Mouse (Mus musculus) embryonic fibroblast, embryonic 13.5 days (primary cell): ENCODE data around the gene Olfr1362.

Source experiments
- CTCF ChIP-seq: IDR thresholded peaks from 2 replicates; pipeline ENCODE4 v1.5.1; 2011; ENCODE audit warnings: mild to moderate bottlenecking, control low read depth, low read length, moderate library complexity, borderline replicate concordance; ENCODE audit not compliant: insufficient read depth
- POLR2A ChIP-seq: IDR thresholded peaks from 2 replicates; pipeline ENCODE4 v1.6.1; 2011; ENCODE audit warnings: low read depth, mild to moderate bottlenecking, control low read depth, low read length, moderate library complexity

DNA sequence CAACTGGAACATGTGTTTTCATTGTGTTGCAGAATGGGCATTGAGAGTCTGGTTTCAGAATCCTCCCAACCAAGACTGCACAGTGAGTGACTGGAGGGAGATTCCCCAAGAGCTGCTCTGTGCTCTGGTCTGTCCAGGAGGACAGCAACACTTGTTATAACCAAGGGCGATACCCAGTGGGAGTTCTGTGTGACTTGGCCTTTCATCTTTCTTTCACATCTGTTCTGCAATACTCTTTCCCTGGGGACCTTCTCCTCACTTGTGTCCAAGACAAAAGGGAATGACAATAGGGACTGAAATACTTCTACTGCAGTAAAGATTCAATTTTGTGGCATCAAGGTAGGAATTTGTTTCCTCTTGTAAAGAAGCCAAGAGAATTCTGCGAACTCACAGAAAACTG is 28.6 kb upstream of the Olfr1362 start, which contains the start of gene Olfr11:
- TF ChIP-seq POLR2A = no peak
- TF ChIP-seq CTCF = no peak
